Mouse (Mus musculus): ENCODE data around the gene Aff1.
A peak's percentile ranks its signal among the peaks of the same experiment; 100 is the strongest.

- TF ChIP-seq POLR2A (IDR thresholded peaks at IDR 0.05; ENCODE audit: insufficient read depth, low read depth, low read length) (0 out of 2 replicates have a peak, but pooled peaks have one; percentile 44), CTCF (IDR thresholded peaks at IDR 0.05) (no peak), EP300 (IDR thresholded peaks at IDR 0.05; ENCODE audit: insufficient read depth, low read depth, low read length) (peak; percentile 86)
Measured at GRCm38 (mm10) chr5:103773100-103773552, 81.0 kb downstream of the Aff1 start.
